Mouse (Mus musculus) cortical plate, adult 2 months (tissue): Measurements from ENCODE around the gene Zfp503. TPM values are rescaled to one million over a fixed set of nuclear protein-coding genes. Genes with fewer than 3 reads are reported as not detected.

ENCODE experiments used
- H3K27ac ChIP-seq: fragments of 200-500 bp; 2 replicates; pipeline ENCODE4 v1.5.1; 2012; ENCODE audit warnings: low read length, control low read depth, inconsistent platforms; ENCODE audit not compliant: insufficient read depth
- H3K4me1 ChIP-seq: fragments of 200-500 bp; 2 replicates; pipeline ENCODE4 v1.6.1; 2011; ENCODE audit warnings: low read length; ENCODE audit not compliant: control insufficient read depth, insufficient read depth
- H3K4me3 ChIP-seq: fragments of 200-500 bp; 2 replicates; pipeline ENCODE4 v1.5.1; 2011; ENCODE audit warnings: mild to moderate bottlenecking, low read length, control low read depth; ENCODE audit not compliant: insufficient read depth
- CTCF ChIP-seq: fragments of 200-500 bp; IDR thresholded peaks from 2 replicates; pipeline ENCODE4 v1.5.1; 2011; ENCODE audit warnings: mild to moderate bottlenecking, control low read depth, low read length; ENCODE audit not compliant: insufficient read depth; ENCODE audit errors: extremely low read depth
- POLR2A ChIP-seq: fragments of 200-500 bp; IDR thresholded peaks from 2 replicates; pipeline ENCODE4 v1.6.1; 2011; ENCODE audit warnings: mild to moderate bottlenecking, low read length, control low read depth; ENCODE audit not compliant: insufficient read depth; ENCODE audit errors: extremely low read depth
- polyA plus RNA-seq: library from polyadenylated mRNA; depleted of rRNA; stranded (reverse); fragments of >200 nt; gene quantifications from 2 replicates; pipeline ENCODE4 v1.2.3, GENCODE M21; 2012

The Zfp503 gene
- polyA plus RNA-seq, 1 experiment, result 1.9 TPM

DNA sequence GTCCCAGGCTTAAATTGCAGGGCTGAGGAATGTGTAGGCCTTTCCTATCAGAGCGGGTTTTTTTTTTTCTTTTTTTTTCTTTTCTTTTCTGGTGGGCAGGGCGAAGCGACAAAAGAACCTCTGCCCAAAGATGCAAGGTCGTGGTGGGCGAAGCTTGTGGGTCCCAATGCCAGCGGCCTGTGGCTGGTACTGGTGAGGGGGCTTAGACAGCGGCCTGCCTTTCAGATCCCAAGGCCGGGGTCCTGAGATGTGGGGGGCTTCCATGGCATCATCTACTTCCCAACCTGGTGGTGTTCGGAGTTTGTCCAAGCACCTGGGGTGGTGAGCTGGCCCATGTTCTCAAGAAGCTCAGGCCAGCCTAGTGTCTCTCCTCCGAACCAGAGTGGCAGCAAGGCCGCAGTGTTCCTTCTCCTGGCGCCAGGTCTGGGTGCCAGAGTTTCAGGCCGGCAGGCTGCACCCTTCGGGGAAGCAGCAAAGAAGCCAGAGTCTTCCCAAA is 7.3 kb downstream of the Zfp503 start:
- no peak overlapping the region for H3K27ac ChIP-seq
- H3K4me1 ChIP-seq, result no peaks in the 10 kb centered on the region
- TF ChIP-seq POLR2A (no peak), CTCF (no peak)
- H3K4me3 ChIP-seq, result no peak overlapping the region

DNA sequence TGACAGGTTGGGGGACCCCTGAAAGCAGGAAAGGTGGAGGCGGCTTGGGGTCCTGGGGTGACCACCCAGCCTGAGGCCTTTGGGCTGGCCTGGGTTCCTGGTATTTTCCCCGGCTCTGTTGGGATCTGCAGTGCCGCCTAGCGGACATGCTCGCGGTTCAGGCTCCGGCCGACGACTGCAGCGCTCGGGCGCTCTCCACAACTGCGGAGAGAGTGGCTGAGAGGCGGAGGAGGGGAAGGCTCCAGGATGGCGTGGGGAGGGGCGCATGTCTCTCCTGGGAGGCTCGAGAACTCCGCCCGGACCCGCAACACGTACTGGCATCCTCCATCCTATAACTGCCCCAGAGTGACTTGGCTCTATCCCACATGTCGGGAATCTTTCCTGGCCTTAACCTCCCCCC is 7.9 kb downstream of the Zfp503 start:
- no peak overlapping the region for H3K4me3 ChIP-seq
- TF ChIP-seq POLR2A, result no peak
- peak; percentile 53 for TF ChIP-seq CTCF
- no peak overlapping the region for H3K27ac ChIP-seq

DNA sequence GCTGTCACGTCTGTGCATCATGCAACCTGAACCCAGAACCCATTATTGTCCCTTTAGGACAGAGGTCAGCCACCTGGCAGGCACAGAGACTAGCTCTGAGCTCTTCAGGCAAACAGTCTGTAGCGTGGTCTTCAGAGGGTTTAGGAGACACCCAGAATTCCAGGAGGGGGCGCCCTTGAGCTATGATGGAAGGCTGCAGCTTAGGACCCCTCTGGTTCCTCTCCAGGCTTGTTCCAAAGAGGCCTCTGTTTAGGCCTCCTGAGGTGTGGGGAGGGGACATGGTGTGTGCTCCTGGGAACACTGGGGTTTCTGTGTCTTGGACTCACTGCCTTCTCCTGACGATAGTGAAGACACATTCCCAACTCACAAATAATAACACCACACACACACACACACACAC is 20.4 kb downstream of the Zfp503 start:
- Histone ChIP-seq H3K27ac (no peak overlapping the region), H3K4me3 (no peak overlapping the region), H3K4me1 (no peaks in the 10 kb centered on the region)
- TF ChIP-seq CTCF (peak; percentile 34), POLR2A (no peak)

More for the DNA sequence above, 7.9 kb downstream of the Zfp503 start:
- no peaks in the 10 kb centered on the region for H3K4me1 ChIP-seq

DNA sequence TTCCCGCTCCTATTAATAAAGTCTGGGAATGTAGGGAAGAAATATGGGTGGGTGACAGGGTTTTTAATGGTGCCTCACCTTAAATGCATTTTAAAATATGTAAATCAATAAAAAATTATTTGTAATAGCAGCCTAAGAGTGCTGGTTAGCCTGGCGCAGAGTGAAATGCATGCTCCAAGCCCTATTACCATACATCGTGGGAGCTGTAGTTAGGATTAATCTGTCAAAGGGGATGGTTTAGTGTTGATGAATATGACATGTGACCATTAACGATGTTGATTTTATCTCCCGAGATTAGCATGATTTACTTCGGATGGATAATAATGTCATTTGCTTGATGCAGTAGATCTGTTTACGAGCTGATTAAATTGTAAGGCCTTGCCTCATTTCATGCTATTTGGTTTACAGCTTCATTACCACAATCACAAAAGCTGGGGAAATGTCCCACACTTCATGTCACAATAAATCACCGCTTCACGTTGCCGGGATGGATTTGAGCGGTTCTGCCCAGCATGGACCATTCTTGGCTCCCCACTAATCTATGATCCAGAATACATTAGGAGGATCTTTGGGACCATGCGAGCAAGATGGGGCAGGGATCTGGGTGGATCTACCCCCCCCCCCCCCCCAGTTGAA is 21.9 kb downstream of the Zfp503 start:
- H3K4me1 ChIP-seq, result no peaks in the 10 kb centered on the region
- no peak overlapping the region for H3K4me3 ChIP-seq
- H3K27ac ChIP-seq, result no peak overlapping the region
- TF ChIP-seq POLR2A (no peak), CTCF (no peak)

DNA sequence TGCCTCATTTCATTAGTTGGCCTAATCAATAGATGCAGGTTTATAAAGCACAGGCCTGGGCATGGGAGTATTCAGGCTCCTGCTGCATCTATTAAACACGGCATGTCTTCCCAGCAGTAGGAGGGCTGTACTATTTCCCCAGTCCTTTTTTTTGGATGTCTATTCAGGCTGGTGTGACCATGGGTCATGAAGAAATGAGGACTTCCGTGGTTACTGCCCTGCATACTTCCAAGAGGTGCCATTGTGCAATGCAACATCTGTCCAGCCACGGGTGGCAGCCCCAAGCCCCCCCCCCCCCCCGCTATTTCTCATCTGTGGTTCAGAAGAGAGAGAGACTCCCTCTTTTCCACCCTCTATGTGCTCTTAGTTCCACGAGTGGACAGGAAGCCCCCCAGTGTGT is 23.1 kb downstream of the Zfp503 start:
- H3K4me1 ChIP-seq, result no peaks in the 10 kb centered on the region
- H3K4me3 ChIP-seq, result no peak overlapping the region
- H3K27ac ChIP-seq, result no peak overlapping the region
- TF ChIP-seq CTCF (no peak), POLR2A (no peak)

DNA sequence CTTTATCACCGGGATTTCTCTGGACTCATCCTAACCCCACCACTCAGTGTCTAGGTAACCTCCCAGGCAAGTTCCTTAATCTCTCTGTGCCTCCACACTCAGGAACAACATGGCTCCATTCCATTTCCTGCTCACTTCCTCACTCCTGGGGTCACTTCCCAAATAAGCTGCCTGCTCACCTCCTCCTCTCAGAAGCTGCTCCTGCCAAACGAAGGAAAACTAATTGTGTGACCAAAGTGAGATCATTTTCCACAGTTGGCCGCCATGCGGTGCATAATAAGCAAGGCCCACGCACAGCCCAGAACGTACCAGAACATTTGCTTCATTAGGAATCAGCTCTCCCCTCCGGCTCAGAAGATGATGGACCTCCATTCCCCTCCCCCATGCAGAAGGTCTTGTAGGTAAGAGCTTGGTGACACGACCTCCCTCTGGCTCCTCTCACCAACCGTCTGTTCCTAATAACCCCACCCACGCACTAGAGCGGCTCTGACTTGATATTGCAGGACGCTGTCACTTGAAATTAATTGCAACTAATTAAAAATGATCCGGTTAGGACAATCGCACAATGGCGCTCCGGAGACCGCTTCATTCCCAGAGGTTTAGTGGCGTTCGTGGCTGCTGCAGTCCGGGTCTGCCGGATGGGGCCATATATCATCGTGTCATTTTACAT is 26.9 kb downstream of the Zfp503 start:
- no peak overlapping the region for H3K4me3 ChIP-seq
- no peaks in the 10 kb centered on the region for H3K4me1 ChIP-seq
- no peak overlapping the region for H3K27ac ChIP-seq
- TF ChIP-seq POLR2A (no peak), CTCF (no peak)

DNA sequence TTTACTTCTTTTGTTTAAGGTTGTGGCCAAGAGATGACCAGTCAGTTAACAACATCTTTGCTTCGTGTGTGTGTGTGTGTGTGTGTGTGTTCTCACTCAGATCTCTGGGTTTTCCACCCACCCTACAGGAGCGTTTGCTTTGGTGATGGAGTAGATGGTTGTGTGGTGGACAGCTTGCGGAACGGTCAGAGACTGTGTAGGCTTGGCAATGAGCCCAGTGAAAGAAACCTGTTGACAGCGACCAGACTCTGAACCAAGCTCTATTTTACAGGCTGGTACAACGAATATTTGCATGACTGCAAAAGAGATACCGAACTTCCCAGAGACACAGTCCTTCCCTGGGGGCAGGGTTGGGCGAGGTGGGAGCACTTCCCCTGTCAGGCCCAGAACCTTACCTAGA is 30.2 kb downstream of the Zfp503 start:
- Histone ChIP-seq H3K4me1 (no peaks in the 10 kb centered on the region), H3K4me3 (no peak overlapping the region)
- TF ChIP-seq CTCF (no peak), POLR2A (no peak)

DNA sequence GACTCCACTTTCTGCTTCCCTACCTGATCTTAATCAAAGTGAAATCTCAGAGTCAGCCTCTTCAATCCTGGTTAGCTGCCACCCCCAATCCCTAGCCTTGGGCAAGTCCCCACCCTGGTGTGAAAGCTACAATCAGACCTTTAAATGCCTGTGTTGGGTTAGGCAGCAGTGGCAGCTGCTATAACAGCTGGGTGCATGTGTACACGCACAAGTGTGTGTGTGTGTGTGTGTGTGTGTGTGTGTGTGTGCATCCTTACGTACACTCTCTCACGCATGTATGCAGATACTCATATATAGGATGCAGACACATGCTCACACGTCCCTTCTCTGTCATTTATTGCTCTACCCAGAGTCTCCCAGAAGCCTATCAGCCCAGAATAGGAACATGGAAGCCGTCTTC is 30.8 kb downstream of the Zfp503 start:
- Histone ChIP-seq H3K4me3 (no peak overlapping the region), H3K27ac (no peak overlapping the region), H3K4me1 (no peaks in the 10 kb centered on the region)
- TF ChIP-seq POLR2A (no peak), CTCF (no peak)

More for the DNA sequence above, 30.2 kb downstream of the Zfp503 start:
- no peak overlapping the region for H3K27ac ChIP-seq

DNA sequence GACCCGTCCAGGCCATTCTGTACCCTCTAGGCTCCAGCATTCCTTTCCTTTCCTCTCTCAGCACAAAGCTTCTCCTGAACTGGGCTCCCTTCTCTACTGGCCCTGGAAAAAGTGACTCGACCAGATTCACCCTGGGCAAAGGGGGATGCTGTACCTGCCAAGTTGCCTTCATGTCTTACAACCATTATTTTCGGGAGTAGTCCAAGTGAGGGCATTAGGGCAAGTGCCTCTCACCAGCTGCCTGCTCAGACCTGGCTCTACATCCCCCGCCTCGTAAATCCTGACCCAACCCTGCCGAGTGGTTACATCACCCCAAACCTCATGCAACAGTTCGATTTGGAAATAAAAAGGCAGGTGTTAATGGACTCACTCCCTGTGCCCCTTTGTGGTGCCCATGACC is 36.9 kb downstream of the Zfp503 start:
- Histone ChIP-seq H3K4me3 (no peak overlapping the region), H3K27ac (no peak overlapping the region), H3K4me1 (no peaks in the 10 kb centered on the region)
- no peak for TF ChIP-seq POLR2A
- TF ChIP-seq CTCF, result no peak
